Mouse (Mus musculus) heart, postnatal 25 days (tissue): Measurements from ENCODE around the gene Brca2. TPM values are rescaled to one million over a fixed set of nuclear protein-coding genes. Genes with fewer than 3 reads are reported as not detected.

Experiments
- DNase-seq: peaks from one replicate; pipeline ENCODE4 v3.0.0; 2022; ENCODE audit warnings: low spot score
- intact Hi-C: fragments of 180-260 bp; cut with DNase I; formaldehyde crosslinking; loops from one replicate; pipeline ENCODE4 v1.15.1; 2025
- total RNA-seq, 2 experiments: library from RNA; stranded (reverse); gene quantifications; 2 replicates each; pipeline ENCODE4 v1.2.3; 2021

Brca2 gene
- total RNA-seq, 2 experiments from 2014 or later = 2.5 to 2.8 TPM

DNA sequence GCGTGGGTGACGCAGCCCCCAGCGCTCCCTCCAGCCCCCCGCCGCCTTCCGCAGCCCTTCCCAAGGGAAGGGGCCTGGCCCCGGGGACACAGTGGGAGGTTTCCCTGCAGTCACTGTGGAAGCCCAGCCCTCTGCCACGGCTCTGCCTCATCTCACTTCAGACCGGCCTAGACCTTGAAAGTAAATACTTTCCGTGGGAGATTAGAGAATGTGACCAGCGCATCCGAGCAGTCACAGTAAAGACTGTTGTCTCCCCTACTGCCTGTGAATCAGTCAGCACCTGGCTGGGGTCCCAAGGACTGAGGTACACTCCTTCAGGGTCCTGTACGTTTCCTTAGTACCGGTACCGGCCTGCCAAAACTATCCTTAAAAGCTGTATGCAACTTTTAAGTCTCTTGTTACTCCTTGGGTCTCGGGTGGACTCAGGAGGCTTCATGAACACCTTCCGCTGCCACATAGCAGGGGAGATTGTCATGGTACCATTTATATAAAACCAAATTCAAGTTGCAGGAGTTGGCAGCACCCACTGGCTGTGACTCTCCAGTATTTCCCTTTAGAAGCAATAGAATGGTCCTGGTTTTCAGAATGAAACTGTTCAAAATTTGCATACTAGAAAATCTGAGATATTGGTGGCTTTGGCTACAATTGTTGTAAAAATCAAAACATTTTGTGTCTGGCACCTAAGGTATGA, 72.4 kb downstream of the Brca2 start:
- no peak for DNase-seq
- intact Hi-C loops = no loop called here

DNA sequence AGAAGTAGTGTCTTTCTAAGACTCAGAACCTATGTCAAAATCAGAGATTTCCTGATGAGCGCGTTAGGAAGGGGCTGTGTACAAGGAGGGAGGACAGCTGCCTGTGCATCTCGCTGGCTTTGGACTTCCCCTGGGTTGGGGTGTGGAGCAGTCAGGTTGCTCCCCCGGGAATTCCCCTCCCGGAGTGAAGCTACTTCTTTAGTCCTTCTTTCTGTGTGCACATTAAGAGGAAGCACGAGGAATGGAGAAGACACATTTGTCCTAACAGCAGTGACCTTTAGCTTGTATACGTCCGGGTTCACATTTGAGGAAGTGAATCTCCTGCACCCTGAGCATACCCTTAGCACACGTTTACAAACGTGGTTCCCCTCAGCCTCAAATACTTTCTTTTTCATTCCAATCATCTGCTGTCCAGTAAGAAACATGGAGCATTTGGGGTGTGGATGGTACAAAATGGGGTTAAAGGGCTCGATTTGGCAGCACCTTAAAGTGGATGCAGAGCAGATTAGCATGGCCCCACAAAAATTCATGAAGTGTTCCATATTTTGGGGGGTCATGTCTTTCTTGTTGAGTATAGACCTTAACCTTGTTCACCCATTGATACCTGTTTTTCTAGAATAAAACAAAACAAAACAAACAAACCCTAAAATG, 73.1 kb downstream of the Brca2 start:
- intact Hi-C loops = no loop called here
- no peak for DNase-seq

DNA sequence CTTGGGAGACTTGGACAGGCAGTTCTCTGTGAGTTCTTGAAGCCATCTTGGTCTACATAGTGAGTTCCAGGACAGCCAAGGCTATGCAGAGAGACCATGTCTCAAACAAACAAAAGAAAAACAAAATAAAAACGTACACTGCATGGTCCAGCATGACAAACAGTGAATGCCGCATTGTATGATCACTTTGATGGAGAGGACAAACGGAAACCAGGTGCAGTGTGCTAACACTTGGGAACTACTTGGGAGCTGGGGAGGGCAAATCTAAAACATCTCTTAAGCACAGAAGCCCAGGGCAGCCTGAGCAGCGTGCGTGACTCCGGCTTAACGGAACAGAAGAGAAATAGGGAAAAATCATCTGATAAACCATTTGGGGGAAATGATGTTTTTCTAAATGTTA, 74.7 kb downstream of the Brca2 start, which contains the start of gene N4bp2l1:
TSS of gene N4bp2l1 (minus strand) at position 101 of the 400 bp plus-strand sequence.
- intact Hi-C loops = no loop called here
- no peak for DNase-seq

DNA sequence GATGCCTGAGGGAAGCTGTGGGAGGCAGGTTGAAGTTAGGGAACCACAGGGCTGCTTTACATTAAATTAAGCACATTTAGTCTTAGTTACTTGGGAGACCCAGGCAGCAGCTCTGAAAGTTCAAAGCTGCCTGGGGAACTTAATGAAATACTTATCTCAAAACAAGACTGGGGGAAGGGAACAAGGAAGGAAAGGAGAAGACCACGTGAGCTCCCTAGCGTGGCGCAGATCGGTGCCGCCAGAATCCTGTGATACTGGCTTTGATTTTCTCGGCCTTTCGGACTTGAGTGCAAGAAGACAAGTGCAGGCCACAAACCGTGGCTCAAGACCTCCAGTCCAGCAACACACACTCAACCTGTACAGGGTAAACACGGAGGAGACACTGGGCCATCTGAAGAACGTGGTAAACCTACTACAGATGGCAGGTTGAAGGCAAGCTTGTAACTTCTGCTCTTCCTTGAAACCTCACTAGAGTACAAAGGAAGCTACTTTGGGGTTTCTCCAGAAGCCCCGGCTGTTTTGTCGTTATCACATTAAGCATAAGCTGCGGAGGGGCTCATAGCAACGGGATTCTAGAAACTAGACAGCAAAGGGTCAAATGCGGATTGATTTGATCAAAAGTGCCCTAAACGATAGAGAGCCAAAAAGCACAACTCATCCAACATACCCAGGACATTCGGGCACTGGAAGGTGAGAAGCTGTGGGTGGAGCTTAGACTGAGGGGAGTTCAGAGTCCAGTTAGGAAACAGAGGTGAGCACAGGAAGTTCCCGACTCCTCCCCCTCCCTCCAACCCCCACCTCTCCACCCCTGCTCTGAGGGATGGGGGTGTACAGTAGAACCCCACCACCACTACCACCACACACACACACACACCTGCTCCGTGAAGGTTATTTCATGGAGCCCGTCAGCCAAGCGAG, 76.0 kb downstream of the Brca2 start:
- intact Hi-C loops = no loop called here
- DNase-seq = no peak

DNA sequence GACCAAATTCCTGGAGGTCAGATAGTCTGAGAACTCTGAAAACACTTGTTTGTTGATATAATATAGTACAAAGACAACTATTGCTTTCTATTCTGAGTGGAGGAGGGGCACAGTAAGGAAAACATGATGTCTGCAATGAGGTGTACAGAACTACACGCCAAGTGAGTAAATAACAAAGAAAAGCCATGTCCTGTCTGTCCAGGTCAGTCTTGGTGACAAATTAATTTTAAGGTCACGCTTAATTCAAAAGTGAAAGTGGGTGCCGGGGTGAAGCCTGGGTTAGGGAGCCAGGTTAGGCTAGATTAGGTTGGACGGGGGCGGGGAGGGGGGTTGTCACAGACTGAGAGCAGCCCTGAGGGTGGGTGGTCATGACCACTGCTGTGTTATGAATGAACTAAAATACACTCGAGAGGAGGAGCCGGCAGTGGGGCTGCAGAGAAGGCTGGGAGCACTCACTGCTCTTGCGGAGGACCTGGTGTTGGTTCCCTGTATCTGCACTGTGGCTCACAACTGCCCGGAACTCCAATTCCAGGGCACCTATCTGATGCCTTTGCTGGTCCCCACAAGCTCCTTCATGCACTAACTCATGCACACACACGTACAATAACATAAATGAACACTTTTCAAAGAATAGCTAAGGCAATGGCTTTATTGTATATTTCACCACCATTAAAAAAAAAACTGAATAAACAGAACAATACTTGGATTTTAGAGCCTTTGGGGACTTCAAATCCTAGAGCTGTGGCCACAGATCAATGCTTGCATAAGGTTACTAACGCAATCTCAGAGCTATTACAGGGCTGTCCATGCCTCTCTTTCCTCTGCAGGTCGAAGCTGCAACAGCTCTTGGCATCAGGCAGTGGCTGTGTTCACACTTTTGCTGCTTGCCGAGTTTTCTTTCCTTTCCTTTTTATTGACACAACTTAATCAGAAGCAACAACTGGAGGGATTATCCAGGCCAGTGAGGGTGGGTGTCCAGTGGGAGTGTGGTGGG, 77.2 kb downstream of the Brca2 start:
- DNase-seq = no peak
- intact Hi-C loops = no loop called here

DNA sequence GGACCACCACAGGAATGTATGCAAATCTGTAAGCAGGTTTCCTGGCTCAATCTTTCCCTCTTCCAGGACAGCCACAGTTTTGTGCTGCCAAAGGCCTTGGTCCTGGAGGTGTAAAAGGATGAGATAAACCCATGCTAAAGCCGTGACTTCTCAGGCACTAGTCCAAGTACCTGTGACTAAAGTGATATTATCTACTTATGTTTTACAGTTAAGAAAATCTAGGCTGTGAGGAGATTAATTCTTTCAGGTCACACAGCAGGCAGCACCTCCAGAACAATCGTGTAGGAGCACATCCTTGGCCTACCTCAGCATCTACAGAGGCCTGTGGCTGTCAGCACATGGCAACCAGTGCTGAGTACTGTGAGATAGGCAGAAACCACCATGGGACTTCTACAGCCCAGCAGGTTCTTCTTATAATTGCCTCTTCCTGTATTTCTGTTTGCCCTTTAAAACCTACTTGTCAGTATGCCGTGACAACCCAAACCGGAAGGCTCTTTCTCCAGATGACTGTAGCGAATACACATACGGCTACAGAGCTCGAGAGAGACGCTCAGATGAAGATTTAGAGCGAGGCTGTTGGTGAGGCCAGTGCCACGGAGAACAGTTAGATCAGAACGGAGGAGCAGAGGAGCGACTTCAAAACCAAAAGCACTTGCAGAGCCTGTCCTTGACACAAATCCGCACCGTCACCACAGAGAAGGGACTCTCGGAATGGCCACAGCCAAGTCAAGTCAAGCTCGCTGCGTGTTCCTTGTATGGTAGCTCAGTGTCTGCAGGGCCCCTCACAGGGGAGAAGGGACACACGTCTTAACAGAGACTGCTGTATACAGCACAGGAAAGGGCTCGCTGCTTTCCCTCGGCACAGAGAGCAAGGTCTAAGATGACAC, 78.4 kb downstream of the Brca2 start:
- no peak for DNase-seq

DNA sequence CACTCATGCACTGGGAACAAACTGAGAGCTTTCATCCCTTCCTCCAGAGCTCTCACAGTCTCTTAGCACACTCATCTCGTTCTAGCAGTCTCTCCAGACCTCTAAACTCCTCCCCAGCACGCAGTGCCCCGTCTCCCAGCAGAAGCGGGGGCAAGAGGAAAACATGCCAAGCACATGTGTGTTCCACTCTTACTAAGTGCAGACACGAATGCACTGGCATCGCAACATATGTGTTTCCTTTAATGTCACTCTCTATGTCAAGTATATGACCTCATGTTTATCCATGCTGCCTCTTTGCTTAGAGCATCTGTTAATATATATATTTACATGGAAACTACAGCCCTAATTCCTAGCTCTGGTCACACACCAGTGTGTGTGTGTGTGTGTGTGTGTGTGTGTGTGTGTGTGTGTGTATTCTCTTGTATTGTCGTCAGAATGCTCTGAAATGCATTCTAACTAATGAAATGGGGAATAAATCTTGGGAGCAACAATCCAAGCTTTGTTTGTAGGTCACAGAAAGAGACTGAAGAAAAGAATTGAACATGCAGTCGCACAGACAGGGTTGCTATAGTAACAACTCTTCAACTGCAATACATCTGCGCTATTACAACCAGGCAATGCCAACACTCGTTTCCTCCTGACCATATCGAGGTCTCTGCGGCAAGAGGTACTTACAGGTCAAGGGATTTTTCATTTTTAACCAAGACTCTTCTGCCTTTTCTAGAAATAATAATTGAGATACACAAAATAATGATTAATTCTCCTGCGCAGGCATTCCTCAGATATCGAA, 79.2 kb downstream of the Brca2 start:
- intact Hi-C loops = no loop called here

More for the DNA sequence above, 78.4 kb downstream of the Brca2 start:
- intact Hi-C loops = no loop called here

DNA sequence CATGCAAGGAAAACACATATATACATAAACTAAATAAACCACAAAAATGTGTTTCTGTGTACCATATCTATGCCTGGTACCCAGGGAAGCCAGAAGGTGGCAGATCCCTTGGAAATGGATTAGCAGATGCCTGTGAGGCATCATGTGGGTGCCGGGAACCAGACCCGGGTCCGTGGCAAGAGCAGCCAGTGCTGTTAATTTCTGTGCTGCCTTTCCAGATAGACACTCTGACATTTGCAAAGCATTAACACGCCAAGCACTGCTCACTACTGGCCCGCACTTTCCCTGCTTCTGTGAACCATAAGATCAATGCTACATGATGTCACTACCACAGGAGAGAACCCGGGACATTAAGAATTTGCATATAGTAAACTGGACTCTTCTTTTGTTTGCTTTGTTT, 83.7 kb downstream of the Brca2 start:
- intact Hi-C loops = no loop called here
- DNase-seq = no peak

More for the DNA sequence above, 79.2 kb downstream of the Brca2 start:
- no peak for DNase-seq

DNA sequence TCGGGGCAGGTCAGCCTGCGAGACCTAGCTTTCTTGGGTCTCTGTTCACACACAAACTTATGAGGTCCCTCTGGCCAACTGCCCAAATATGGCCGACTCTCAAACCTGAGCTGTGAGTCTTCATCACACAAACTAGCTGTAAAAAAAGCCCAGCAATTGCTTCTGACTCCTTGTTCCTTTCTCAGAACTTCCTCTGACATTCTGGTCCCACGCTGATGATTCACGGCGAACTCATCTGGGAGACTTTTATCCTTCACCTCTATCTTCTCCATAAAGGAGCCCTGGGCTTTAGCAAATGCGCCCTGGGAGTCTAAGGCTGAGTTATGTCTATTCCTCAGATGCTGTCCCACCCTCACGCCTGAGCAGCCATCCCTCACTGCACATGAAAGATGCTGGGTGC, 85.2 kb downstream of the Brca2 start:
- no peak for DNase-seq
- intact Hi-C loops = no loop called here

DNA sequence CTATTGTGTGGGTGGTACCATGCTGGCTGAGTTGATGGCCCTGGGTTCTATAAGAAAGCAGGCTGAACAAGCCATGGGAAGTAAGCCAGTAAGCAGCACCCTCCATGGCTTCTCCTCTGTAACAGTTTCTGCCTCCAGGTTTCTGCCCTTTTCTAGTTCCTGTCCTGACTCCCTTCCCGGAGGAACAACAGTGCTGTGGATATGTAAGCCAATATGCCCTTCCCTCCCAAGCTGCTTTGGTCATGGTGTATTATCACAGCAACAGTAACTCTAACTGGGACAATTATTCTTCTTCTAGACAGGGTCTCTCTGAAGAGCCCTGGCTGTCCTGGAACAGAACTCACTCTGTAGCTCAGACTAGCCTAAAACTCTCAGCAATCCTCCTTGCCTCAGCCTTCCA, 88.7 kb downstream of the Brca2 start:
- no peak for DNase-seq

DNA sequence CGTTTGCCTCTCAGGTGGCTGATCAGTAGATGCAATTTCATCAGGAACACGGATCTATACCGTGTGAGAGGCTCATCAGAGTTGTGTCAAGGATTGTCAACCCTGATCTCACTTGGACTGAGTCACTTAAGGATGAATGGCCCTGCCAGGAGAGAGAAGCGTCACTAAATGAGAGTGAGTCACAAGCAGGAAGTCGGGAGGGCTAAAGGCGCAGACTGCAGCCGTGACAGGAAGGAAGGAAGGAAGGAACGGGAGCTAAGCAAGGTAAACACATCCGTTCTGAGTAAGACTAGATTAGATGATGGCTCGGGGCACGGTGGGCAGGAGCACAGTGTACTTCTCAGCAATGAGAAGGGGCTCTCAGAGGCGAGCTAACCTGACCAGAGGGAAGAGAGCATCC, 89.3 kb downstream of the Brca2 start:
- DNase-seq = no peak
- intact Hi-C loops = no loop called here

More for the DNA sequence above, 88.7 kb downstream of the Brca2 start:
- intact Hi-C loops = no loop called here

DNA sequence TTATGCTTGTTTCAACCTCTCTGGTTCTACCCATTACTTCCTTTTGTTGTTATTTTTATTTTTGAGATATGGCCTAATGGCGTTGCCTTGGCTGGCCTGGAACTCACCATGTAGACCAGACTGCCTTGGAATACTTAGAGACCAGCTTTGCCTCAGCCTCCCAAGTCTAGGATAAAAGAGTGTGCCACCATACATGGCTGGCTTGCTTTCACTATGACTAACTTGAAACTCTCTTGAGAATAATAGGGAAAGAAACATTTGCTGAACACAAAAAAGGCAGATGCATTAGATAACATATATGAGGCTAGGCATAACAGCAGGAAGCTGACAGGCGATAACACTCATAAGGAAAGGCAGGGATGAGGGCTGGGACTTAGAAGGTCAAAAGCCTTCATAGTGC, 91.6 kb downstream of the Brca2 start:
- intact Hi-C loops = no loop called here
- no peak for DNase-seq

DNA sequence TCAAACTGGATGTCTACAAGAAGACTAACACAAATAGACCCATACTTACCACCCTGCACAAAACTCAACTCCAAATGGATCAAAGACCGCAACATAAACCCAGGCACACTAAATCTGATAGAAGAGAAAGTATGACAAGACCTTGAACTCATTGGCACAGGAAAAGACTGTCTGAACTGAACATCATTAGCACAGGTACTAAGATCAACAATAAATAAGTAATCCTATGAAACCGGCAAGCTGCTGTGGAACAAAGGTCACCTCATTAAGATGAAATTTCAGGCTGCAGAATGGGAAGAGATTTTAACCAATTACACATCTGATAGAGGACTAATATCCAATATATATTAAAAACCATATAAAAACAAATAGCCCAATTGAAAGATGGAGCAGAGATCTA, 93.8 kb downstream of the Brca2 start:
- DNase-seq = no peak
- intact Hi-C loops = no loop called here

DNA sequence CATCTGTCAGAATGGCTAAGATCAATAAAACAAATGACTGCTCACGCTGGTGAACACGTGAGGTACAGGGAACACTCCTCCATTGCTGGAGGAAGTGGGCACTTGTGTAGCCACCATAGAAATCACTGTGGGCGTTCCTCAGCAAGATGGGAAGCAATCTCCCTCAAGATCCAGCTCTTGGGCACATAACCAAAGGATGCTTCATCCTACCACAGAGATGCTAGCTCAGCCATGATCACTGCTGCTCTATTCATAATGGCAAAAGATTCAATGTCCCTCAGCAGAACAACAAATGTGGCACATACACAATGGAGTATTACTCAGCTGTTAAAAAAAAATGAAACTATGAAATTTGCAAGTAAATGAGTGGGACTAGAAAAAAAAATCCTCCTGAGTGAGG, 94.3 kb downstream of the Brca2 start:
- no peak for DNase-seq
- intact Hi-C loops = no loop called here

DNA sequence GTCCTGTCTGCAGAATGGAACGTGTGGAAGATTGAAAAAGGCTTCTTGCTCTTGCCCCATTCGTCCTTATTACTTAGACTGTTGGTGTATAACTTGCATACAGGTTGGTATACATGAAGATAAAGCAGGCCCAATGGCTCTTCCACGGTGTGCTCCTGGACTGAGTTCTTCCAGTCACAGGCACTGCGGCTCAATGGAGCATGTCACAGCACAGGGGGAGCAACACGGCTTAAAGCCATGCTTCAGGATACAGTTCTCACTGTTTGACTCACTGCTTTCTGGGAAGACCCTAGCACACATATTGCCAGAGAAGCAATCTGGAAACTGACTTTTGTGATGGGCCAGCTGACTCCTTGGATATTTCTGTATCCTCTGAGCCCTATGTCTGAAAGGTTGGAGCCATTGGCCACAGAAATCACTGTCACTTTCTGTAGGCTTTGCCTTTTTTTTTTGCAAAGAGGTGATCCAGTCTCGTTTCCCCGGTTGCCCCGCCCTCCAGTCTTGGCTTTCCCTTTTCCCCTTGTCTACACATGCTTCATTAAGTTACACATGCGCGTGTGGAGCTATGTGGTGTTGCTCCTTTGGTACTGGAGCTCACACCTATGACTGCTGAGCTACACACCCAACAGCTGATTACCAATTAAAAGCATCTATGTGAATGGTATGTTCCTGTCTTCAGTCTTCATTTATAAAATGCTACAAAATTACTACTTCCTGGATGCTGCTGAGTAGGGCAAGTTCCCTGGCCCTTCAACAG, 96.3 kb downstream of the Brca2 start:
- no peak for DNase-seq
- intact Hi-C loops = no loop called here
